11 mouse cellular contexts compared by ENCODE assay signal in the genomic region with DNA sequence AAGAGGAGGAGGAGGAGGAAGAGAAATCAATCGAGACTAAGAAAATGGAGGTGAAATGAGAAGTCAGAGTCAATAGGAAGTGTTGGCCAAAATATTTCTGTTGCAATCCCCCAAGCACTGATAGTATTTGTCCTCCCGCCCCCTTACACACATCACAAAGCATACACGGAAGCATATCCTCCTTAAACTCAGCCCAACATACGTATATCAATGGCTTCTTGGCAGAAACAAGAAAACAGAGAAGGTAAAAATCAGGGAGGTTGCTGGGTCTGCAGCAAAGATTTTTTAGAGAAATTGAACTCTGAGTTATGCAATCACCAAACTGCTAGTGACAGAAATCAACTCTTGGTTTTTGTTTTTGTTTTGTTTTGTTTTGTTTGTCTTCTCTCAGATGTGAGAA. TPM values are rescaled to one million over a fixed set of nuclear protein-coding genes. Genes with fewer than 3 reads are reported as not detected.
DNase-seq lines count a peak whose midpoint lies in the region; ATAC-seq and TF ChIP-seq lines count a peak whose summit lies in the region.
"Had no signal": no experiment of that assay in that cellular context is flagged by ENCODE, and none has a peak within 500 bp of the region (broad histone marks: within the 10 kb centered on the region; RNA-seq: fewer than 3 reads in every experiment).

No protein-coding gene starts in this region.

- peak overlapping the region; percentile 99 for H3K9ac ChIP-seq in heart, embryonic 13.5 days
- no peak overlapping the region for H3K9ac ChIP-seq in lung, postnatal 0 days (replicated peaks; ENCODE audit: low read depth)
- H3K9ac ChIP-seq: intestine, embryonic 15.5 days; limb, embryonic 13.5 days had no signal

- WGBS in heart, embryonic 13.5 days = 52% methylated on average over 4 of the region's 4 CpGs
- WGBS in lung, postnatal 0 days = 25% methylated on average over 4 of the region's 4 CpGs

- no peak for TF ChIP-seq EP300 in lung, postnatal 0 days (IDR thresholded peaks at IDR 0.05)

- peaks cover 15% of the 10 kb centered on the region for H3K27me3 ChIP-seq in heart, embryonic 13.5 days (replicated peaks)
- H3K27me3 ChIP-seq in lung, postnatal 0 days (replicated peaks; ENCODE audit: insufficient read depth, low read length) = no peaks in the 10 kb centered on the region
- H3K27me3 ChIP-seq in megakaryocyte, embryonic 14.5 days (replicated peaks) = peaks cover 12% of the 10 kb centered on the region
- H3K27me3 ChIP-seq: intestine, embryonic 15.5 days had no signal

- intact Hi-C loops in left cerebral cortex, postnatal 4 days (cut with DNase I) = no loop called here

- no peaks in the 10 kb centered on the region for H3K36me3 ChIP-seq in heart, embryonic 13.5 days
- no peaks in the 10 kb centered on the region for H3K36me3 ChIP-seq in lung, postnatal 0 days (ENCODE audit: insufficient read depth, low read length)
- H3K36me3 ChIP-seq in megakaryocyte, embryonic 14.5 days (replicated peaks; ENCODE audit: low read length) = peaks cover 16% of the 10 kb centered on the region
- H3K36me3 ChIP-seq: intestine, embryonic 15.5 days; limb, embryonic 13.5 days had no signal

- no peak for ATAC-seq in heart, embryonic 13.5 days (ENCODE audit: extremely low read depth, insufficient number of reproducible peaks, low FRiP score, low TSS enrichment)
- no peak for ATAC-seq in lung, postnatal 0 days
- ATAC-seq: intestine, embryonic 15.5 days had no signal

- no peak overlapping the region for H3K27ac ChIP-seq in heart, embryonic 13.5 days (replicated peaks)
- no peak overlapping the region for H3K27ac ChIP-seq in lung, postnatal 0 days (ENCODE audit: low read length)
- peak overlapping the region; percentile 7; the same call in 1 of the 2 replicates for H3K27ac ChIP-seq in bone marrow macrophage, adult 2 months (ENCODE audit: insufficient read depth, low read depth, low read length)
- H3K27ac ChIP-seq: intestine, embryonic 15.5 days; limb, embryonic 13.5 days had no signal

- no peak for TF ChIP-seq CTCF in lung, postnatal 0 days (IDR thresholded peaks at IDR 0.05)
- TF ChIP-seq CTCF in bone marrow macrophage, adult 2 months (IDR thresholded peaks at IDR 0.05; ENCODE audit: low read depth, low read length) = no peak

- 0 out of 2 replicates have a peak overlapping the region, but pooled peaks have one; percentile 94 for H3K4me3 ChIP-seq in heart, embryonic 13.5 days
- H3K4me3 ChIP-seq in lung, postnatal 0 days (ENCODE audit: low read depth, low read length) = no peak overlapping the region
- H3K4me3 ChIP-seq in bone marrow macrophage, adult 2 months (ENCODE audit: insufficient read depth, low read length) = no peak overlapping the region
- H3K4me3 ChIP-seq in megakaryocyte, embryonic 14.5 days (replicated peaks) = peak overlapping the region; percentile 69
- H3K4me3 ChIP-seq: intestine, embryonic 15.5 days had no signal

- no peak for TF ChIP-seq POLR2A in bone marrow macrophage, adult 2 months (IDR thresholded peaks at IDR 0.05; ENCODE audit: borderline replicate concordance, low read depth, low read length)

- peaks cover 46% of the 10 kb centered on the region for H3K4me1 ChIP-seq in heart, embryonic 13.5 days
- peaks cover 6% of the 10 kb centered on the region; the same call in 1 of the 2 replicates for H3K4me1 ChIP-seq in lung, postnatal 0 days (ENCODE audit: insufficient read depth, low read depth, low read length)
- peaks cover 21% of the 10 kb centered on the region for H3K4me1 ChIP-seq in bone marrow macrophage, adult 2 months (ENCODE audit: control insufficient read depth, insufficient read depth, low read length)
- H3K4me1 ChIP-seq in megakaryocyte, embryonic 14.5 days = peaks cover 80% of the 10 kb centered on the region

- no peaks in the 10 kb centered on the region for H3K9me3 ChIP-seq in heart, embryonic 13.5 days
- no peaks in the 10 kb centered on the region for H3K9me3 ChIP-seq in lung, postnatal 0 days (ENCODE audit: low read length)
- no peaks in the 10 kb centered on the region for H3K9me3 ChIP-seq in megakaryocyte, embryonic 14.5 days
- H3K9me3 ChIP-seq: intestine, embryonic 15.5 days; limb, embryonic 13.5 days had no signal

- peak overlapping the region; percentile 92 for H3K4me2 ChIP-seq in heart, embryonic 13.5 days
- H3K4me2 ChIP-seq in lung, postnatal 0 days (replicated peaks; ENCODE audit: low read depth, low read length) = peak overlapping the region; percentile 91

- no peak for DNase-seq in heart, adult 8-10 months (ENCODE audit: low spot score)
- DNase-seq in lung, postnatal 0 days (ENCODE audit: low spot score) = peak; percentile 71
- no peak for DNase-seq in lung, postnatal 10 days
- no peak for DNase-seq in frontal cortex, postnatal 36 days (ENCODE audit: low spot score in 2 of 2)
- DNase-seq in left cerebral cortex, postnatal 4 days = no peak
- DNase-seq: right cerebral cortex, adult 18-20 months had no signal

RNA-seq across cellular contexts. Expression of gene Stat5b, which starts 2.4 kb away (rescaled TPM):
- polyA plus RNA-seq in heart, embryonic 13.5 days (2015; fragmentation: Nextera tagmentation; extraction: Ambion mirVana) = 24.3 and 27.0 TPM in 2 replicates
- 10 to 100 TPM; 57.2 to 64.8 (median 62.7) TPM for total RNA-seq in heart, adult 8-10 months (2022)
- polyA plus RNA-seq in lung, postnatal 0 days (2015; fragmentation: Nextera tagmentation; extraction: Ambion mirVana) = 17.9 and 21.4 TPM in 2 replicates
- 30.8 and 30.9 TPM in 2 replicates for polyA plus RNA-seq in bone marrow macrophage, adult 2 months (2012; ENCODE audit: insufficient read depth, insufficient read length, missing spikeins)
- polyA plus RNA-seq in megakaryocyte, embryonic 14.5 days (2012; ENCODE audit: insufficient read depth, low replicate concordance) = 5.7 and 12.8 TPM in 2 replicates
- 10 to 100 TPM in 1 of 2 experiments, 1 to 10 TPM in 1; 9.6 to 11.8 TPM for total RNA-seq in left cerebral cortex, postnatal 4 days (2021)

RNA-seq across cellular contexts. Expression of gene Stat5a, which starts 11.1 kb away (rescaled TPM):
- 5.2 and 5.9 TPM in 2 replicates for polyA plus RNA-seq in heart, embryonic 13.5 days (2015; fragmentation: Nextera tagmentation; extraction: Ambion mirVana)
- total RNA-seq in heart, adult 8-10 months (2022) = 10 to 100 TPM; 16.5 to 26.5 (median 21.6) TPM
- 6.2 and 7.1 TPM in 2 replicates for polyA plus RNA-seq in lung, postnatal 0 days (2015; fragmentation: Nextera tagmentation; extraction: Ambion mirVana)
- polyA plus RNA-seq in bone marrow macrophage, adult 2 months (2012; ENCODE audit: insufficient read depth, insufficient read length, missing spikeins) = 16.3 and 20.7 TPM in 2 replicates
- polyA plus RNA-seq in megakaryocyte, embryonic 14.5 days (2012; ENCODE audit: insufficient read depth, low replicate concordance) = 2.3 and 3.9 TPM in 2 replicates
- total RNA-seq in left cerebral cortex, postnatal 4 days (2021) = 1 to 10 TPM in 1 of 2 experiments, under 1 TPM in 1; 0.98 to 1.2 TPM

Comparison
In these comparisons a context has a peak if more than half of its experiments do, and no peak if none do; other contexts are left out.
1. H3K4me3 ChIP-seq: peak in heart, embryonic 13.5 days (single experiment) and megakaryocyte, embryonic 14.5 days (single experiment); none in lung, postnatal 0 days (single experiment) and bone marrow macrophage, adult 2 months (single experiment).